Mouse (Mus musculus) heart, postnatal 0 days (tissue): ENCODE measurements around the gene Prpf38b.

Experiments
- CTCF ChIP-seq: IDR thresholded peaks from 2 replicates; pipeline ENCODE4 v1.5.1; 2016; ENCODE audit warnings: antibody characterized with exemption, control low read depth, low read depth
- EP300 ChIP-seq: IDR thresholded peaks from 2 replicates; pipeline ENCODE4 v1.6.1; 2016; ENCODE audit warnings: antibody characterized with exemption, low read depth

GRCm38 (mm10) chr3:108916857-108917256, 5.3 kb upstream of the Prpf38b start:
- TF ChIP-seq CTCF (no peak), EP300 (no peak)
